Mouse (Mus musculus) lung, embryonic 14.5 days (tissue): Measurements from ENCODE around the gene Cdk2ap2. TPM values are rescaled to one million over a fixed set of nuclear protein-coding genes. Genes with fewer than 3 reads are reported as not detected.

Experiments
- ATAC-seq: fragments of 200-750 bp; cut with Nextera tagmentation; 2 replicates; pipeline ENCODE4 v1.8.0; 2017; ENCODE audit warnings: mild to moderate bottlenecking, moderate TSS enrichment, moderate library complexity; ENCODE audit not compliant: insufficient read depth
- DNase-seq: peaks from one replicate; pipeline ENCODE4 v3.0.0-alpha.2; 2015
- H3K27ac ChIP-seq: fragments of 300-500 bp; sonication (generic); 2 replicates; pipeline ENCODE4 v1.5.1; 2014; ENCODE audit warnings: low read depth, mild to moderate bottlenecking, moderate library complexity
- H3K27me3 ChIP-seq: fragments of 300-500 bp; sonication (generic); 2 replicates; pipeline ENCODE4 v1.6.1; 2014; ENCODE audit warnings: low read length, control low read depth; ENCODE audit not compliant: insufficient read depth
- H3K36me3 ChIP-seq: fragments of 300-500 bp; sonication (generic); 2 replicates; pipeline ENCODE4 v1.6.1; 2014; ENCODE audit warnings: control low read depth; ENCODE audit not compliant: insufficient read depth
- H3K4me1 ChIP-seq: fragments of 300-500 bp; sonication (generic); 2 replicates; pipeline ENCODE4 v1.6.1; 2014; ENCODE audit warnings: antibody characterized with exemption, control low read depth; ENCODE audit not compliant: insufficient read depth
- H3K4me2 ChIP-seq: fragments of 300-500 bp; sonication (generic); 2 replicates; pipeline ENCODE4 v1.6.1; 2014; ENCODE audit warnings: mild to moderate bottlenecking
- H3K4me3 ChIP-seq: fragments of 300-500 bp; sonication (generic); 2 replicates; pipeline ENCODE4 v1.5.1; 2014; ENCODE audit warnings: low read depth, low read length
- H3K9ac ChIP-seq: fragments of 300-500 bp; sonication (generic); 2 replicates; pipeline ENCODE4 v1.6.1; 2014
- H3K9me3 ChIP-seq: fragments of 300-500 bp; sonication (generic); 2 replicates; pipeline ENCODE4 v1.6.1; 2016; ENCODE audit warnings: low read depth, low read length, control low read depth
- CTCF ChIP-seq: IDR thresholded peaks from 2 replicates; pipeline ENCODE4 v1.5.1; 2016; ENCODE audit warnings: antibody characterized with exemption, low read depth
- WGBS: fragments of 180-500 bp; shearing (Covaris S2); extraction: QIAGEN DNeasy Blood & Tissue Kit; methylation state at CpG from one replicate; pipeline ENCODE4 v1.1.7; 2014; 5-methylcytosine and 5-hydroxymethylcytosine counted together
- polyA plus RNA-seq: library from polyadenylated mRNA; unstranded; fragments of >200 nt; fragmentation: Nextera tagmentation; extraction: Ambion mirVana; gene quantifications from 2 replicates; pipeline ENCODE4 v1.2.1, GENCODE M21; 2014

Cdk2ap2 gene
- polyA plus RNA-seq, 1 experiment from 2014 or later, result 76.6 TPM

GRCm38 (mm10) chr19:4095802-4096201, 1.2 kb upstream of the Cdk2ap2 start:
- ATAC-seq (no peak), DNase-seq (no peak)
- Histone ChIP-seq H3K4me2 (peak overlapping the region; percentile 79), H3K4me3 (peak overlapping the region; percentile 63; the same call in 1 of the 2 replicates), H3K4me1 (peaks cover 12% of the 10 kb centered on the region; the same call in 1 of the 2 replicates), H3K9me3 (no peaks in the 10 kb centered on the region), H3K27me3 (peaks cover 16% of the 10 kb centered on the region), H3K27ac (no peak overlapping the region), H3K9ac (no peak overlapping the region), H3K36me3 (no peaks in the 10 kb centered on the region)
- 60% methylated on average over 3 of the region's 3 CpGs for WGBS
- TF ChIP-seq CTCF, result no peak

GRCm38 (mm10) chr19:4097441-4097825, 451 bp downstream of the Cdk2ap2 start:
- Histone ChIP-seq H3K9me3 (no peaks in the 10 kb centered on the region), H3K4me2 (peak overlapping the region; percentile 79), H3K4me3 (peak overlapping the region; percentile 63), H3K9ac (peak overlapping the region; percentile 46), H3K27me3 (peaks cover 31% of the 10 kb centered on the region), H3K27ac (peak overlapping the region; percentile 81), H3K4me1 (peaks cover 13% of the 10 kb centered on the region; the same call in 1 of the 2 replicates), H3K36me3 (no peaks in the 10 kb centered on the region)
- WGBS, result 2% methylated on average over 21 of the region's 21 CpGs
- DNase-seq (peak; percentile 86), ATAC-seq (peak; percentile 40)
- TF ChIP-seq CTCF, result no peak

- H3K27ac ChIP-seq, result no peak overlapping the region
- no peak overlapping the region for H3K4me3 ChIP-seq
- H3K4me1 ChIP-seq, result peaks cover 13% of the 10 kb centered on the region; the same call in 1 of the 2 replicates
- DNase-seq (no peak), ATAC-seq (no peak)
- TF ChIP-seq CTCF, result no peak
- no peaks in the 10 kb centered on the region for H3K9me3 ChIP-seq
- H3K36me3 ChIP-seq, result no peaks in the 10 kb centered on the region
- H3K27me3 ChIP-seq, result peaks cover 31% of the 10 kb centered on the region
- 84% methylated on average over 13 of the region's 13 CpGs for WGBS
- no peak overlapping the region for H3K9ac ChIP-seq
- H3K4me2 ChIP-seq, result no peak overlapping the region; the same call in 1 of the 2 replicates
Observed at GRCm38 (mm10) chr19:4098426-4098825, 1.4 kb downstream of the Cdk2ap2 start.

- Histone ChIP-seq H3K4me2 (peak overlapping the region; percentile 87), H3K36me3 (no peaks in the 10 kb centered on the region), H3K4me1 (peaks cover 13% of the 10 kb centered on the region; the same call in 1 of the 2 replicates), H3K27ac (peak overlapping the region; percentile 10; the same call in 1 of the 2 replicates), H3K4me3 (peak overlapping the region; percentile 45; the same call in 1 of the 2 replicates), H3K9me3 (no peaks in the 10 kb centered on the region), H3K9ac (no peak overlapping the region), H3K27me3 (peaks cover 31% of the 10 kb centered on the region)
- DNase-seq, result peak; percentile 97
- WGBS, result 7% methylated on average over 9 of the region's 9 CpGs
- peak; percentile 9; the same call in 1 of the 2 replicates for ATAC-seq
- TF ChIP-seq CTCF, result peak; percentile 97
Observed at GRCm38 (mm10) chr19:4099056-4099455, 2.1 kb downstream of the Cdk2ap2 start.

DNA sequence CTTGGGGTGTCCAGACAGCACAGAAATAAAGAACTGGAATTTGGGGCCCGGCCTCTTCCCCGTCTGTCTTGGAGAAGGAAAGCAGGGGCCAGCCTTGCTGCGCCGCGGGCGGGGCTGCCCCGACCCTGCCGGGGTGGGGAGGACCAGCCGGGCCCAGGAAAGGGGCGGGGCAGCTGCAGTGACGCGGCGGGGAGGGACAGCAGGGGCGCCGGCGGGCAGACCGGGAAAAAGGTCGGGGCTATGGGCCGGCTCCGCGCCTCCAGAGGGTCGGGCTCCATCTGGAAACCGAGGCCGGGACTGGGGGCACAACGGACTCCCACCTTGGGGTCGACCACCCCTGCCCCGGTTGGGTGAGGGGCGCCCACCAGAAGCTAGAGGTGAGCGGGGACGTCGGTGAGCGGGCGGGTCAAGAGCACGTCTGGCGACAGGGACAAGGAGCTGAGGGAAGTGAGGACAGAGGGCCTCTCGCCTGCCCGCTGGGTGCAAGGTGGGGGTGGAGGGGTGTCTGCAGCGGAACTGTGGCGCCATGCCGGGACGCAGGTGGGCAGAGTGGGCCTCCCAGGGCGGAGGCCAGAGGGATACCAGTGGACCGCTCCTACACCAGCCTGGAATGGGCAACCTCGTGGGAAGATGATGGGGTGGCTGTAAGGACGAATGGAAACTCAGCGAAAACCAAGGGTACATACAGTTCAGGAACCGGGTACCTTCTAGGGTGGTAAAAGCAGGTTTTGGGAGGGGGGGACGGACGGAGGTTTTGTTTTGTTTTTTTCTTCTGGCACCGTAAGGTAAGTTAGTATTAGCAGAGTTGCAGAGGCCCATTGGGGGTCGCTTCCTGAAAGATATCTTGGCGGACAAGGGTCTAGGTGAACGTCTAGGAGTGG, 3.1 kb downstream of the Cdk2ap2 start, which contains the start of gene Pitpnm1:
TSS of gene Pitpnm1 (plus strand) at position 162 of the 881 bp plus-strand sequence.
- no peak for TF ChIP-seq CTCF

GRCm38 (mm10) chr19:4100718-4101261, 3.8 kb downstream of the Cdk2ap2 start:
- TF ChIP-seq CTCF, result no peak
- H3K4me1 ChIP-seq, result peaks cover 13% of the 10 kb centered on the region; the same call in 1 of the 2 replicates
- WGBS, result under 1% methylated on average over 52 of the region's 52 CpGs
- no peaks in the 10 kb centered on the region for H3K36me3 ChIP-seq
- peak overlapping the region; percentile 87 for H3K4me2 ChIP-seq
- peak overlapping the region; percentile 45 for H3K4me3 ChIP-seq
- H3K27me3 ChIP-seq, result peaks cover 31% of the 10 kb centered on the region
- no peak overlapping the region for H3K27ac ChIP-seq
- H3K9me3 ChIP-seq, result no peaks in the 10 kb centered on the region
- DNase-seq (peak; percentile 47), ATAC-seq (no peak)
- peak overlapping the region; percentile 46 for H3K9ac ChIP-seq

More for the DNA sequence above, 3.1 kb downstream of the Cdk2ap2 start, which contains the start of gene Pitpnm1:
- Histone ChIP-seq H3K9ac (peak within 1 kb of the TSS; percentile 46), H3K27me3 (peaks cover 31% of the 10 kb centered on the region), H3K4me2 (peak within 1 kb of the TSS; percentile 87), H3K4me3 (peak within 1 kb of the TSS; percentile 45), H3K36me3 (no peaks in the 10 kb centered on the region), H3K27ac (peak within 1 kb of the TSS; percentile 10; the same call in 1 of the 2 replicates), H3K9me3 (no peaks in the 10 kb centered on the region), H3K4me1 (peaks cover 13% of the 10 kb centered on the region; the same call in 1 of the 2 replicates)
- peak; percentile 72 for DNase-seq
- ATAC-seq, result peak; percentile 4; the same call in 1 of the 2 replicates
- under 1% methylated on average over 53 of the region's 53 CpGs for WGBS
